In genomic region chr11:96875270-96875669, GRCm38 (mm10) we compare ENCODE assay signal across 8 mouse cellular contexts. TPM values are rescaled to one million over a fixed set of nuclear protein-coding genes. Genes with fewer than 3 reads are reported as not detected.
DNase-seq lines count a peak whose midpoint lies in the region; ATAC-seq lines count a peak whose summit lies in the region.

No protein-coding gene starts in this region.

- H3K36me3 ChIP-seq in heart, embryonic 15.5 days = no peaks in the 10 kb centered on the region
- H3K36me3 ChIP-seq in embryonic facial prominence, embryonic 10.5 days (replicated peaks) = no peaks in the 10 kb centered on the region
- H3K36me3 ChIP-seq in hindbrain, embryonic 14.5 days (replicated peaks; ENCODE audit: control insufficient read depth, insufficient read depth) = no peaks in the 10 kb centered on the region
- no peaks in the 10 kb centered on the region for H3K36me3 ChIP-seq in midbrain, embryonic 13.5 days

- H3K27me3 ChIP-seq in heart, embryonic 15.5 days = peaks cover 57% of the 10 kb centered on the region
- H3K27me3 ChIP-seq in embryonic facial prominence, embryonic 10.5 days (replicated peaks; ENCODE audit: low read depth, poor library complexity, severe bottlenecking) = 0 out of 2 replicates have a peak, but pooled peaks cover 3% of the 10 kb centered on the region
- H3K27me3 ChIP-seq in hindbrain, embryonic 14.5 days (ENCODE audit: control insufficient read depth, insufficient read depth, low read length) = no peaks in the 10 kb centered on the region
- H3K27me3 ChIP-seq in midbrain, embryonic 13.5 days = no peaks in the 10 kb centered on the region

- H3K27ac ChIP-seq in heart, embryonic 15.5 days = no peak overlapping the region
- peak overlapping the region; percentile 95 for H3K27ac ChIP-seq in embryonic facial prominence, embryonic 10.5 days (replicated peaks)
- H3K27ac ChIP-seq in hindbrain, embryonic 14.5 days = peak overlapping the region; percentile 100
- peak overlapping the region; percentile 100 for H3K27ac ChIP-seq in midbrain, embryonic 13.5 days

- 0 out of 2 replicates have a peak overlapping the region, but pooled peaks have one; percentile 8 for H3K9ac ChIP-seq in heart, embryonic 15.5 days
- peak overlapping the region; percentile 32 for H3K9ac ChIP-seq in hindbrain, embryonic 14.5 days
- H3K9ac ChIP-seq in midbrain, embryonic 13.5 days (replicated peaks) = 0 out of 2 replicates have a peak overlapping the region, but pooled peaks have one; percentile 30

- WGBS in heart, embryonic 15.5 days = 36% methylated on average over 4 of the region's 4 CpGs
- WGBS in embryonic facial prominence, embryonic 10.5 days = 4% methylated on average over 4 of the region's 4 CpGs
- 9% methylated on average over 4 of the region's 4 CpGs for WGBS in hindbrain, embryonic 14.5 days
- WGBS in midbrain, embryonic 13.5 days = 6% methylated on average over 4 of the region's 4 CpGs

- no peak for ATAC-seq in heart, embryonic 15.5 days (replicated peaks; ENCODE audit: insufficient number of reproducible peaks, insufficient read depth, low FRiP score, low read depth)
- ATAC-seq in hindbrain, embryonic 14.5 days (ENCODE audit: low FRiP score) = no peak
- no peak for ATAC-seq in midbrain, embryonic 13.5 days
- no peak for ATAC-seq in erythroblast, adult 5-6 weeks (replicated peaks; ENCODE audit: low FRiP score, poor library complexity, severe bottlenecking)

- no peaks in the 10 kb centered on the region for H3K9me3 ChIP-seq in heart, embryonic 15.5 days (replicated peaks)
- no peaks in the 10 kb centered on the region for H3K9me3 ChIP-seq in embryonic facial prominence, embryonic 10.5 days
- no peaks in the 10 kb centered on the region for H3K9me3 ChIP-seq in hindbrain, embryonic 14.5 days (ENCODE audit: control insufficient read depth, low read length)
- H3K9me3 ChIP-seq in midbrain, embryonic 13.5 days = no peaks in the 10 kb centered on the region

- H3K4me2 ChIP-seq in heart, embryonic 15.5 days = peak overlapping the region; percentile 85
- peak overlapping the region; percentile 61 for H3K4me2 ChIP-seq in hindbrain, embryonic 14.5 days (replicated peaks)
- H3K4me2 ChIP-seq in midbrain, embryonic 13.5 days (replicated peaks) = peak overlapping the region; percentile 52

- H3K4me1 ChIP-seq in heart, embryonic 15.5 days (replicated peaks) = peaks cover 25% of the 10 kb centered on the region
- H3K4me1 ChIP-seq in embryonic facial prominence, embryonic 10.5 days = peaks cover 82% of the 10 kb centered on the region
- H3K4me1 ChIP-seq in hindbrain, embryonic 14.5 days (replicated peaks; ENCODE audit: control insufficient read depth, insufficient read depth, low read length) = peaks cover 68% of the 10 kb centered on the region
- peaks cover 79% of the 10 kb centered on the region for H3K4me1 ChIP-seq in midbrain, embryonic 13.5 days (replicated peaks)

- DNase-seq in heart, postnatal 4 days = no peak
- no peak for DNase-seq in embryonic facial prominence, embryonic 10.5 days (ENCODE audit: low spot score)
- DNase-seq in hindbrain, embryonic 14.5 days (ENCODE audit: low spot score) = no peak
- DNase-seq in cerebellum, adult 9-11 months = no peak
- no peak for DNase-seq in left cerebral cortex, adult 11 months (ENCODE audit: low spot score)

- H3K4me3 ChIP-seq in heart, embryonic 15.5 days = peak overlapping the region; percentile 48
- H3K4me3 ChIP-seq in embryonic facial prominence, embryonic 10.5 days = peak overlapping the region; percentile 57
- H3K4me3 ChIP-seq in hindbrain, embryonic 14.5 days (replicated peaks; ENCODE audit: low read length) = peak overlapping the region; percentile 8; the same call in 1 of the 2 replicates
- 0 out of 2 replicates have a peak overlapping the region, but pooled peaks have one; percentile 15 for H3K4me3 ChIP-seq in midbrain, embryonic 13.5 days (replicated peaks)

RNA-seq across cellular contexts. Expression of gene Copz2, which starts 25.6 kb away (rescaled TPM):
- polyA plus RNA-seq in heart, embryonic 15.5 days (2015; fragmentation: Nextera tagmentation; extraction: Ambion mirVana) = 120 and 122 TPM in 2 replicates
- total RNA-seq in heart, postnatal 4 days (2021) = 10 to 100 TPM; 51.2 to 52.7 TPM
- 36.2 and 37.4 TPM in 2 replicates for polyA plus RNA-seq in embryonic facial prominence, embryonic 10.5 days (2016; fragmentation: Nextera tagmentation; extraction: Ambion mirVana)
- polyA plus RNA-seq in hindbrain, embryonic 14.5 days (2014; fragmentation: Nextera tagmentation; extraction: Ambion mirVana) = 23.1 and 29.7 TPM in 2 replicates
- 14.8 and 19.7 TPM in 2 replicates for polyA plus RNA-seq in midbrain, embryonic 13.5 days (2015; fragmentation: Nextera tagmentation; extraction: Ambion mirVana)
- not detected in 2 replicates for total RNA-seq in erythroblast, adult 5-6 weeks (2015; ENCODE audit: low replicate concordance)
- not detected in 2 replicates for total RNA-seq in erythroblast, adult 5-6 weeks (2017; ENCODE audit: low replicate concordance)

RNA-seq across cellular contexts. Expression of gene Cdk5rap3, which starts 41.0 kb away (rescaled TPM):
- 45.2 and 58.7 TPM in 2 replicates for polyA plus RNA-seq in heart, embryonic 15.5 days (2015; fragmentation: Nextera tagmentation; extraction: Ambion mirVana)
- 10 to 100 TPM; 34.6 to 35.6 TPM for total RNA-seq in heart, postnatal 4 days (2021)
- polyA plus RNA-seq in embryonic facial prominence, embryonic 10.5 days (2016; fragmentation: Nextera tagmentation; extraction: Ambion mirVana) = 90.1 and 99.9 TPM in 2 replicates
- polyA plus RNA-seq in hindbrain, embryonic 14.5 days (2014; fragmentation: Nextera tagmentation; extraction: Ambion mirVana) = 74.0 and 77.8 TPM in 2 replicates
- polyA plus RNA-seq in midbrain, embryonic 13.5 days (2015; fragmentation: Nextera tagmentation; extraction: Ambion mirVana) = 103 and 104 TPM in 2 replicates
- 6.1 and 8.6 TPM in 2 replicates for total RNA-seq in erythroblast, adult 5-6 weeks (2015; ENCODE audit: low replicate concordance)
- total RNA-seq in erythroblast, adult 5-6 weeks (2017; ENCODE audit: low replicate concordance) = 6.8 and 17.3 TPM in 2 replicates

RNA-seq across cellular contexts. Expression of gene Nfe2l1, which starts 45.5 kb away (rescaled TPM):
- polyA plus RNA-seq in heart, embryonic 15.5 days (2015; fragmentation: Nextera tagmentation; extraction: Ambion mirVana) = 75.3 and 79.0 TPM in 2 replicates
- total RNA-seq in heart, postnatal 4 days (2021) = 100 to 1,000 TPM; 200 to 203 TPM
- polyA plus RNA-seq in embryonic facial prominence, embryonic 10.5 days (2016; fragmentation: Nextera tagmentation; extraction: Ambion mirVana) = 65.4 and 69.9 TPM in 2 replicates
- 49.3 and 54.7 TPM in 2 replicates for polyA plus RNA-seq in hindbrain, embryonic 14.5 days (2014; fragmentation: Nextera tagmentation; extraction: Ambion mirVana)
- 67.8 and 69.0 TPM in 2 replicates for polyA plus RNA-seq in midbrain, embryonic 13.5 days (2015; fragmentation: Nextera tagmentation; extraction: Ambion mirVana)
- 27.0 and 27.1 TPM in 2 replicates for total RNA-seq in erythroblast, adult 5-6 weeks (2015; ENCODE audit: low replicate concordance)
- 26.5 and 32.5 TPM in 2 replicates for total RNA-seq in erythroblast, adult 5-6 weeks (2017; ENCODE audit: low replicate concordance)

RNA-seq across cellular contexts. Expression of gene Prr15l, which starts 52.6 kb away (rescaled TPM):
- polyA plus RNA-seq in heart, embryonic 15.5 days (2015; fragmentation: Nextera tagmentation; extraction: Ambion mirVana) = 1.7 and 2.9 TPM in 2 replicates
- under 1 TPM; 0.32 to 0.36 TPM for total RNA-seq in heart, postnatal 4 days (2021)
- polyA plus RNA-seq in embryonic facial prominence, embryonic 10.5 days (2016; fragmentation: Nextera tagmentation; extraction: Ambion mirVana) = 1.1 and 2.3 TPM in 2 replicates
- polyA plus RNA-seq in hindbrain, embryonic 14.5 days (2014; fragmentation: Nextera tagmentation; extraction: Ambion mirVana) = 0.16 TPM in 2 replicates
- 0.10 TPM in 1 of 2 replicates, not detected in the other for polyA plus RNA-seq in midbrain, embryonic 13.5 days (2015; fragmentation: Nextera tagmentation; extraction: Ambion mirVana)
- total RNA-seq in erythroblast, adult 5-6 weeks (2015; ENCODE audit: low replicate concordance) = not detected in 2 replicates
- 0.94 and 1.3 TPM in 2 replicates for total RNA-seq in erythroblast, adult 5-6 weeks (2017; ENCODE audit: low replicate concordance)
